Mouse (Mus musculus): ENCODE measurements around the gene Gm4869.
"Not testable (repeated sequence)": the region's sequence is repeated elsewhere in the genome, so short reads cannot be mapped to it uniquely, and the experiment has no call there.

The Gm4869 gene

DNA sequence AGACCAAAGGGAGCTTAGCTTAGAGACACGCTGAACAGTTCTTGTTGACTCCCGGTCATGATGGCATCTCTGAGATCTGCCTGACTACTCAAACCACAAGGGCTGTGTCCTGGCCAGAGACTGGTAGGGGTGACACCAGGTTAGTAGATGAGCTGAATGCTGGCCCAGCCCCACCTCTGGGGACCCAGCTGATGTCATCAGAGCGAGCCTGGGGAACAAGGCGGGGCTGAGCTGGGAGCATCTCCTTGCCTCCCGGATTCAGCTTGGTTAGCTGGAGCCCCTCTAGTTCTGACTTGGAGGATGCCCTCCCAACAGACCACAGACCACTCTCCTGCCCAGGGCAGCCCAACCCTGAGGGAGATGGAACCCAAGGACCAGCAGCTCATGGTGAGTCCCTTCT lies at the start of gene Gm4869:
Gene Gm4869, plus strand, starts transcription at position 301 of the 400 bp plus-strand sequence.
- DNase-seq, result no peak

DNA sequence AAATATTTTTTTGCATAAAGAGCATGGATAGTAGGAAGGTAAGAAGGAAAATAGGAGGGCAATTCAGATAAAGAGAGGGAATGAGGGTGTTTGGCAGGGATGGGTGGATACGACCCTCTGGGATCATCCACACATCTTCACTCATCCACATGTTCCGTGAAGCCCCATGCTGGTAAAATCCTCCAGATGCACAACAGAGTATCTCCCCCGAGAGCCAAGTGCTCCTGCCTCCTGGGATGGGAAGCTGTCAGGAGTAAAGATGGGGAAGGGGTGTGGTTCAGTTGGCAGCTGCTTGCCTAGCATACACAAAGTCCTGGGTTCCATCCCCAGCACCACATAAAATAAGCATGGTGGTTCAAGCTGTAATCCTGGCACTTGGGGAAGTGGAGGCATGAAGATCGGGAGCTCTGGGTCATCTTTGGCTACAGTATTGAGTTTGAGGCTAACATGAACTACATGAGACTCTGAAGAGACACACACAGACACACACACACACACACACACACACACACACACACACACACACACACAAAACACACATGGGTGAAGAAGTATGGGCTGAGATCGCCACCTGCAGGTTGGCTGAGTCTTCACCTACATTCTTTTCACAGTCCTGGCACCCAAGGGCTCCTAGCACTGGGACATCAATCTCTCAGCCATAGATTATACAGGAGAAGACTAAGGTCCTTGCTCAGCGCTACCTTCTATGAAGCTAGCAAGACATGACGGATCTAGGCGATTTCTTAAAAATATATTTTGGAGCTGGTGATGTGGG lies 49.1 kb upstream of the Gm4869 start:
- peak; percentile 82 for DNase-seq

DNA sequence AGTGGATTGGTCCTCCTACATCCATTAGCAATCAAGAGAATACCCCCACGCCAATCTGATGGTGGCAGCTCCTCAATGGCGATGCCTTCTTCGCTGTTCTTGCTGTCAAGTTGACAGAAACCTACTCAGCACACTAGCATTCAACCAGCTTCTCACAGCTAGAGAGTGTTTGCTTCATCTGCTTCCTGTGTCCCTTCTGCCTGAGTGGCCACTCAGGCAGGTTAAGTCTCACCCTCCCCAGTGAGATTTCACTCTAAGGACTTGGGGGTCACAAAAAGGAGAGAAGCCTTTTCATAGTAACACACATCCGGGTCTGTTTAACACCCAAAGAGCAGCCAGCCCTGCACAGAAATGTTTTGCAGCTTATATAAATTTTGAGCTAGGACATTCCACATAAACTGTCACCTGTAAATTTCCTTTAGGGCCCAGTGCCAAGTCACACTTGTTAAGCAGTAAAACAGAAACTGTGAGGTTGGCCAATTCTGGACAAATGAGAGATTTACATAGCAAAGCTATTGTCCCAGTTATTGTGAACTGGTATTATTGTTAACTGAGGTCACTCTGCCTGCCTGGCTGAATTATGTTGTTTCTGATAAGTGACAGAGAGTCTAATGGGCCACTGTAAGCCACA lies 42.7 kb upstream of the Gm4869 start:
- DNase-seq, result no peak

DNA sequence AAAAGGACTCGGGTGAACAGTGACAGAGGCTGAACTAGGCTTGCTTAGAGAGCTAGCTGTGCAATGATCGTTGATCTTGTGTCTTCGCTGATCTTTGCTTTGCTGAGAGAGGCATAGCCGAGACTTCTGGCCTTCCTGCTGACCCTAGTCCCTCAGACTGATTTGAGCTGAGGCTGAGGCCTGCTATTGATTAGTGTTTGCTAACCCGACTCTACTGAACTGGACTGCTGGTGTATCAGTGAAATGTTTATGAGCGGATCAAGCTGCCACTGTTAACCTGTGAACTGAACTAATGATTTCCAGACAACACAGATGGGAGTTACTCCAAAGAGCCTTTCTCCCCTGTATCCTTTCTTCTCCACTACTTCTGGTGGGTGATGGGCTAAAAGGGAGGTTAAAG lies 40.3 kb upstream of the Gm4869 start:
- DNase-seq, result no peak

DNA sequence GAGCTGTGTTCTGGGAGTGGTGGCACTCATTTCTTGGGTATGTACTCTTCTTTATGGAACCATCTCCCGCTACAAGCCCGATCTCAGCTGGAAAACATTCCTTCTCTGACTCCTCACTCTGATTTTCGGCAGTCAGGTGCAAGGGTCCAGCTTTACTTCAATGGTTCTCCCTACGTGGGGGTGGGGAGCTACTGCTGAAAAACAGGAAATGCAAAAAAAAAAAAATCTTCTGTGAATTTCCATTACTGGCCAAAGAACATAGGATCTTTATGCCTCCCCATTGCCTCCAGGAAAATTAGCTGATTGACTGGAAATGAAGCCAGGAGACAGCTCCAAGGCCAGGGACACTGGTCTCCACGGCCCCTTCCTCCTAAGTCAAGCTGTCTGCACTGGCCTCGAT lies 38.8 kb upstream of the Gm4869 start:
- no peak for DNase-seq

DNA sequence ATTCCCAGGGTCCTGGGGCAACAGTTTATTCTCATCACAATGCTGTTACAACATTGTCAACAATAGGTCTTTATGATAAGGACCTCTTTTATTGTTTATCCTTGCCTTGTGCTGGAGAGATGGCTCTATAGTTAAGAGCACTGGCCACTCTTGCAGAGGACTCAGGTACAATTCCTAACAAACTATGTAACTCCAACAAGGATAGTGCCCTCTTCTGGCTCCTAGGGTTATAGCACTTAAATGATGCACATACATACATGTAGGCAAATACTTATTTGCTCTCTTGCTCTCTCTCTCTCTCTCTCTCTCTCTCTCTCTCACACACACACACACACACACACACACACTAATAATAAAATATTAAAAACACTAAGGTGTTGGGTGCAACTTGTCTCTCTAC lies 36.6 kb upstream of the Gm4869 start:
- DNase-seq, result no peak

DNA sequence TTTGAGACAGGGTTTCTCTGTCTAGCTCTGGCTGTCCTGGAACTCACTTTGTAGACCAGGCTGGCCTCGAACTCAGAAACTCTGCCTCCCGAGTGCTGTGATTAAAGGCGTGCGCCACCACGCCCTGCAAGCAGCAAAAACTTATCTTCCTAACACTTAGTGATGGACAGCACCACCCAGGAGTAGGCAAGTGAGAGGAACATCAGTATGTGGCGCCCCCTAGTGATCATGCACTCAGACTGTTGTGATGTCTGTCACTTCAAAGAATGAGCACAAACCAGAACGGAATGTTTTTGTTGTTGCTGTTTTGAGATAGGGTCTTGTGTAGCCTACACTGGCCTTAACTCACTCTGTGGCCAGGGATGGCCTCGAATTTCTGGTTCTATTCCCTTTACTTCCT lies 34.1 kb upstream of the Gm4869 start:
- DNase-seq, result peak; percentile 86

DNA sequence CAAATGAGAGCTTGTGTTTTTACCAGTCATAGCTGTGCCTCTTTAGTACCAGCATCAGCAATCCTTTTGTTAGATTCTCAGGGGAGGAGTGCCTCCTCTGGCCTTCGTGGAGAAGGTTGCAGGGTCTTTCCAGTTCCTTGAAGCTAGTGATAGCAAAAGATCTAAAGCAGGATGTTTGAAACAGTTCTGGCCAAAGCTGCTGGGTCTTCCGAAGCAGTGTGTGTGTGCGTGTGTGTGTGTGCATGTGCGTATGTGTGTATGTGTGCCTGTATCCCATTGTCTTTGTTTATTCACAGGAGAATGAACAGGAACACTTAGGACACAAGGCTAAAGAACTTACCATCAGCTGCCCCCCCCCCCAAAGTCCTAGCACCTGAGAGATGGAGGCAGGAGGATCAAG lies 30.8 kb upstream of the Gm4869 start:
- DNase-seq, result no peak

DNA sequence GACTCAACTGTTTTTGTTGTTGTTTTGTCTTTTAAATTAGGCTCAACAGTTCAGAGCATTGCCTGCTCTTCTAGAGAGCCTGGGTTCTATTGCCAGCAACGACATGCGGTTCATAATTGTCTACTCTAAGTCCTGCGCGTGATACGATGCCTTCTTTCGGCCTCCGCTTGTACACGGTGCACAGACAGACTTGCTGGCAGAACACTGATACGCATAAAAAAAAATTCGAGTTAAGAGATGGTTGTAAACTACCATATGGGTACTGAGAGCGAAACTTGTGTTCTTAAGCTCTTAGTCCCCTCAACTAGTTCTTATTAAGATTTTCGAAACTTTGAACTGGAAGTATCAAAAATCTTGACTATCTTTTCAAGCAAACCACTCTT lies 27.3 kb upstream of the Gm4869 start:
- DNase-seq, result no peak

DNA sequence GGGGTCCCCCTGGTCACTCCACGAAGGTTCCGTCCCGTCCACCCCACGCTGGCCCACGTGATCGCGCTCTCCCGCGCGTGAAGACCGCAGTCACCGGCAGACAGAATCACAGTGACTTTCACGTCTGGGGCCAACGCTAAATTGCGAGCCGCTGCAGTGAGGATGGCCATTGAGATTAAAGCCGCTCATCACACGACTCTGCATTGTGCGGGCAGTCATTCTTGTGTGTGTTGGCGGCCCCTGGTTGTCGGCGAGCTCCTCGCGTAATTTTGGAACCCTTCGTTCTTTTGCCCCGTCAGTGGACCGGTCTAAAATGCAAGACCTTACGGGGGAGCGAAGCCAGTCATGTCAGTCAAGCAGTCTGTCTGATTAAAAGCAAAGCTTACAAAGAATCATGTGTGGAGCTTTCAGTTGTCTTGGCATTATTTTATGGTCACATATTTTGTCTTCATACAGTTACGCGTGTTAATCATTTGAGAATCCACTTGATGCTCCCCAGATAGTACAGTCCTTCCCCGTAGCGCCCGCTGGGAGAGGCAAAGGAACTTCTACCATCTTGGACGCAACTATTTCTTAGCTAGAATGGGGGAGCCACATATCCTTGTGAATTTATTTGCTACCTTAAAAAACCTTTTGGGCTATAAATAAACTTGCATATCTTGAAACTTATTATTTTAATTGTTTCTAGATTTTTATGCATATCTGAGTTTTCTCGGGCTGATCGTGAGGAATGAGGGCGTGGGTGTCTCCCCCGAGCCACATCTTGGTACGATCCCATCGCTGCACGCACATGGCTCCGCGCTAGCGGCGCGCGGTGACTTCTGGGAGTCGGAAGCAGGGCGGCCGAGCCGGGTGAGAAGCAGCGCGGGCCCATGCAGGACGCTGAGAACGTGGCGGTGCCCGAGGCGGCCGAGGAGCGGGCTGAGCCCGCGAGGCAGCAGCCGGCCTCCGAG lies 26.7 kb upstream of the Gm4869 start, which contains the start of gene Eif3b:
Gene Eif3b, plus strand, starts transcription at position 840 of the 953 bp plus-strand sequence.
- DNase-seq, result peak; percentile 89 to 91

DNA sequence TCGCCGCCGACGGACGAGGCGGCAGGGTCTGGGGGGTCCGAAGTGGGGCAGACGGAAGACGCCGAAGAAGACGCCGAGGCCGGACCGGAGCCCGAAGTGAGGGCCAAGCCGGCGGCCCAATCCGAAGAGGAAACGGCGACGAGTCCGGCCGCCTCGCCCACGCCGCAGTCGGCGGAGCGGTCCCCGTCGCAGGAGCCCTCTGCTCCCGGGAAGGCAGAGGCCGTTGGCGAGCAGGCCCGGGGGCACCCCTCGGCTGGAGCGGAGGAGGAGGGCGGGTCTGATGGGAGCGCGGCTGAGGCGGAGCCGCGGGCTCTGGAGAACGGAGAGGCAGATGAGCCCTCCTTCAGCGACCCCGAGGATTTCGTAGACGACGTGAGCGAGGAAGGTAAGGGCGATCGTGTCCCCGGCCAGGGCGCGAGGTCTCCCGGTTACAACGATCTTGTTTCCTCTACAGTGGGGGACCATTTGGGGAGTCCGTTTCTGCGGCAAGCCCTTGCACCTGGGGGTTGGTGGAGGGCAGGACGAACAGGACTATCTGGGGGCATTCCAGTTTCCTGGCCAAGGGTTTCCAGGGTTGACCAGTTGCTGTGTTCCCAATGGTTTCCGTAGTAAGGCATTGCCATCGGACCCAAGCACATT lies 25.9 kb upstream of the Gm4869 start:
- DNase-seq, result no peak

DNA sequence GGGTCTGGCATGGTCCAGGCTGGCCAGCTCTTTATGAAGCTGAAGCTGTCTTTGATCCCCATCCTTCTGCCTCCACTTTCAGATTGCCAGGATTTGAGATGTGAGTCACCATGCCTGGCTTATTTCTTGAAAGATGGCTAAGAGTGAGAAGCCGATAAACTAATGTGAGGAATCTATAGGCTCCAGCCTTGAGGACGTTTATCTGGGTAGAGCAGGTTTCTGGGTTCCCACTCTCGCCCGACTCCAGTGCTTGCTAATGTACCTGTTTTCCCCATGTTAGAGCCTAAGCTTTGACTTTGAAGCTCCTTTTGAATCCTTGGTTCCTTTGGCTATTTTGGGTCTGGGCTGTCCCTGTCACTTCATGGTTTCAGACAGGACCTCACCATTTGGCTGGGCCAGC lies 24.8 kb upstream of the Gm4869 start:
- no peak for DNase-seq

DNA sequence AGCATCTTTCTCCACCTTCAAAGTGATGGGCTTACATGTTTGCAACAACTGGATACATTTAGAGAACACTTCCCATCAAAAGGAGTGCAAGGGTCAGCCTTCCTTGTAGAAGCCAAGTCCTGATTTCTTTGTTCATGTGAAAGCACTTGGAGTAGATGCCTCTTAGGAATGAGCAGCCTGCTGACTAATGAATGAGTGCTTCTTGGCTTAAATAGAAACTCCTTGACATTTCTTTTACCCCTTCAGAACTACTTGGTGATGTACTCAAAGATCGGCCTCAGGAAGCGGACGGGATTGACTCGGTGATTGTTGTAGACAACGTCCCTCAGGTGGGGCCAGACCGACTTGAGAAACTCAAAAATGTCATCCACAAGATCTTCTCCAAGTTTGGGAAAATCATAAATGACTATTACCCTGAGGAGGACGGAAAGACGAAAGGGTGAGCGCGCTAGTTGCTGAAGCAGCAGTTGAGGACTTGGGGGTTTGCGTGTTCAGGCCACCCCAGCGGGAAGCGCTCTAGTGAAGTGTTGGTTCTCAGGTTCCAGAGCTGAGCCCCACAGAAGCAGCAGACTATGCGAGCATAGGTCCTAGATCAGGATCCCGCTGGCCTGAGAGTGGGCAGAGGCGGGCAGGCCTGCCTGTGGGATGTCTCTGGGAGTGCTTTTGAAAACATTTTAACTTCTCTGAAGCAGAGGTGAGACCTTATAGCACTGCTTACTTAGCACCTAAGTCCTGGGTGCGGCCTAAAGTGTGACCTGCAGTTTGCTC lies 20.2 kb upstream of the Gm4869 start:
- no peak for DNase-seq

DNA sequence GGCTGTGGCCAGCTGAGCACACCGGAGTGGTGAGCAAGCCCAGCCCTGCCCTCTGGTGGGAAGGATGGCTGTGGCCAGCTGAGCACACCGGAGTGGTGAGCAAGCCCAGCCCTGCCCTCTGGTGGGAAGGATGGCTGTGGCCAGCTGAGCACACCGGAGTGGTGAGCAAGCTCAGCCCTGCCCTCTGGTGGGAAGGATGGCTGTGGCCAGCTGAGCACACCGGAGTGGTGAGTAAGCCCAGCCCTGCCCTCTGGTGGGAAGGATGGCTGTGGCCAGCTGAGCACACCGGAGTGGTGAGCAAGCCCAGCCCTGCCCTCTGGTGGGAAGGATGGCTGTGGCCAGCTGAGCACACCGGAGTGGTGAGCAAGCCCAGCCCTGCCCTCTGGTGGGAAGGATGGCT lies 6.3 kb upstream of the Gm4869 start:
- DNase-seq, result not testable (repeated sequence)

DNA sequence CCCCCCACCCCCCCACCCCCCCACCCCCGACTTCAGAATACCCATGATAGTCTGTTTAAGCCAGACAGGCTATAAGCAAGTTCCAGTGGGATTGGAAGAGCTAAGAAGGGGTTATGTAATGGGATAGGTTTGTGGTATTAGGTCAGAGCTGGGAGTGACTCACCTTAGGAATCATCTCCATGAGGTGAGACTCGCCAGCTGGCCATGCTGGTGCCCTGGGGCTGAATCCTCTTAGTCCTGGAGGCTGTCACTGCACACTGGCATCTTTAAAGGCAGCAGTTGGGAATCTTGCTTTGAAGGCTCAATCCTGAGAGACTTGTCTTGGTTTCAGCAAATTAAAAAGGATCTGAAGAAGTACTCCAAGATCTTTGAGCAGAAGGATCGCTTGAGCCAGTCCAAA lies 4.0 kb upstream of the Gm4869 start:
- DNase-seq, result no peak

DNA sequence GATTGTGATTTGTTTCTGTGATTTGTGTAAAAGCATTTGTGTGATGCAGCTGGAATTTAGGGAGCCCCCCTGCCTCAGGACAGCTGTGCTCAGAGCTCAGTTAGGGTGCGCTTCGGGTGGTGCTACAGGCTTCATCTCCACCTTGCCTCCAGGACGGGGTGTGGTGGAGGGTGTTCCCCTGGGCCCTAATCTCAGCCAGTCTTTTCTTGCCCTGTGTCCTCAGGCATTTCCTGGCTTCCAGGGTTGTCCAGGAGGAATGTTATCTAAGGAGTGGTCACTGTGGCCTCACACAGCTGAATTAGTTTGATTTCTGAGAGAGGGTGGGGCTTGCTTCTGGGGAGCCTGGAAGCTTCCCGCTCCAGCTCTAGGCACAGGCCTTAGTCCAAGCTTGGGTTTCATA lies 1.4 kb upstream of the Gm4869 start:
- DNase-seq, result no peak

DNA sequence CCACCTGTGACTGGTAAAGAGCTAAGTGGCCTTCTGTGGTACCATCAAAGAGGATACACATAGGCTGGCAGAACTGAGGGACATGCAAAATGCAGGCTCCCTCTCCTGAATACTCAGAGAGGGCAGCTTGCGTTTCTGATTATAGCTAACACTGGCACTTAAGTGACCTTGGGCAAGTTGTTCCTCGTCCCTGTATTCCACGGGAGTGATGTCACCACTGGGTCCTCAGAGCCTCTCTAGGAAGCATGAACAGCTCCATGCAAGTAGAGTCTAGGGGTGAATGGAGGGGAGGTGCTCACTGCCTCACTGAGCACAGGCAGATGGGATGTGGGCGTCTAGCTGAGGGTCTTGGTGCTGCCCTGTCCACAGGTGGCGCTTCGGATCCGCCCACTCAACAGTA lies 609 bp downstream of the Gm4869 start:
- DNase-seq, result no peak

DNA sequence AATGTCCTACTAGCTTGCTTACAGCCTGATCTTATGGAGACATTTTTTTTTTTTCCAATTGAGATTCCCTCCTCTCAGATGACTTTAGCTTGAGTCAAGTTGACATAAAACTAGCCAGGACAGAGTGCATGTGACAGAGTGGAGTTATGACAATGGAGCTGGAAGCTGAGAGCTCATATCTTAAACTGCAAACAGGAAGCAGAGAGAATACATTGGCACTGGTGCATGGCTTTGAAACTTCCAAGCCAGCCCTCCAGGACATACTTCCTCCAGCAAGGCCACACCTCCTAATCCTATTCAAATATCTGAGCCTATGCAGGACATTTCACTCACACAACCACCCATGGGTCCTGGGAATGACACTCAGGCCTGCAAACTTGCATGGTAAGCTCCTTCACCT lies 9.0 kb downstream of the Gm4869 start:
- no peak for DNase-seq

DNA sequence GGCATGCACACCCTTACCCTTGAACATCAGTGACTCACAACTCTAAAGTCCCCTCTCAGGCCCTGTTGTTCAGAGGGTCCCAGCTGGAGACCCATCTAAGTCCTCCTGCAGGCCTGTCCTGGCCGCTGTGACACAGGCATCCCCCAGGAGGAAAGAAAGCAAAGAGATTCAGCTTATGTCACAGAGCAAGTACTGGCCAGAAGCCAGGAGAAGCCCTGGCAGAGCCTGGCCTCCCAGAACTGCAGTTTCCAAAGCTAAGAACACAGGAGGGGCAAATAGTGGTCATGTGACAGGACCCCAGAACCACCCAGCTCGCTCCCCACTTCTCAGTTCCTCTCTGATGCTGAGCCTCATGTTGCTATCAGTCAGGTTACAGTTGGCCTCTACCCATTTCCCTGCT lies 10.0 kb downstream of the Gm4869 start:
- no peak for DNase-seq

DNA sequence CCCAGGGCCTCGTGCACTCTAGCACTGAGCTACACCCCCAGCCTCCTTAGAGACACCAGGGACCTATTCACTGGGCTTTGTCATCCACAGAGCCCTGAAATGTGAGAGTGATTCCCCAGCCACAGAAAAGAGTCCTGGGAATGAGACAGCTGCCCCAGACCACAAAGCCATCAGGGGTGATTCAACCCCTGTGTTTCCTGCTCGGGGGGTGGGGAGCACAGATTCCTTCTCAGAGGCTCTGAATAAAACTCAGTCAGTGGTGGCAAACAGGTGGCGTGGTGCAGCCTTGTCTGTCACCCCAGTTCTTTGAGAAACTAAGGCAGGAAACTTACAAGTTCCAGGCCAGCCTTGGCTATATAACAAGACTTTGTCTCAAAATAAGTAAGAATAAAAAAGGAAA lies 16.0 kb downstream of the Gm4869 start:
- DNase-seq, result no peak

DNA sequence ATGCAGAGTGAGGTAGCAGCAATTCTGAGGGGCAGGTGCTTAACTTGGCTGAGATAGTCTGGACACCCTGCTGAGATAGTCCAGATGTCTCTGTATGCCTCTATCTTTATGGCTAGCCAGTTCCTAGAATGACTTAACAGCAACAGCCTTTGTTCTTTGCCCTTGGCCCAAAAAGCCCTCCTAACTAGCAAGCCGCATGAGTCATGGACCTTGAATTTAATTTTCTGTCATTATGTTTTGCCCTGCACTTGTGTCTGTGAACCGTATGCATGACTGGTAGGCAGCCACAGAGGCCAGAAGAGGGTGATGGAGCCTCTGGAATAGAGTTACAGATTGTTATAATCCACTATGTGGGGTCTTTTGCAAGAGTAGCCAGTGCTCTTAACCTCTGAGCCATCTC lies 17.7 kb downstream of the Gm4869 start:
- not testable (repeated sequence) for DNase-seq

DNA sequence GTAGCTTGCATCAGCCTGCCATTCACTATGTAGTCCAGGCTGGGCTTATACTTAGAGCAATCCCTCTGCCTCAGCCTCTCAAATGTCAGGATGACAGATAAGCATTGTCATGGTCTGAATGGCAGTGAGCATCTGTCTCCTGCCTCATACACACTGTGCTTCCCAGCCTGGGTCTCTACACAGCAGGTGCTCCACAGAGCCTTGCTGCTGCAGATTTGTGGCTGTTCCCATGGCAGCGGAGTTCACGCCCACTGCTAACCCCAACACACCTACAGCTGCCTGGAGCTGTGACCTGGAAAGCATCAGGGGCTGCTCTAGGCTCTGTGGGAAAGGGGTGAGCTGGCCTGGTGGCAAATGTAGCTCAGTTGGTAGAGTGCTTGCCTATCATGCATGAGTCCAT lies 19.5 kb downstream of the Gm4869 start:
- DNase-seq, result no peak
